Mouse (Mus musculus): ENCODE data around the gene Schip1. TPM values are rescaled to one million over a fixed set of nuclear protein-coding genes. Genes with fewer than 3 reads are reported as not detected.

Gene Schip1
- polyA plus RNA-seq, 1 experiment: 0.11 TPM

GRCm38 (mm10) chr3:68483517-68483916 lies 418.9 kb downstream of the Schip1 start:
- TF ChIP-seq TAL1 (IDR thresholded peaks at IDR 0.05; ENCODE audit: low read length) (no peak), GATA1 (IDR thresholded peaks at IDR 0.05; ENCODE audit: low read length) (no peak)

GRCm38 (mm10) chr3:68484021-68484420 lies 419.4 kb downstream of the Schip1 start:
- Histone ChIP-seq H3K27me3 (ENCODE audit: control insufficient read depth) (no peaks in the 10 kb centered on the region), H3K9me3 (ENCODE audit: control insufficient read depth, low read length) (no peaks in the 10 kb centered on the region), H3K36me3 (ENCODE audit: control insufficient read depth) (no peaks in the 10 kb centered on the region), H3K4me3 (replicated peaks) (no peak overlapping the region), H3K4me1 (ENCODE audit: control insufficient read depth) (no peaks in the 10 kb centered on the region)
- TF ChIP-seq GATA1 (IDR thresholded peaks at IDR 0.05; ENCODE audit: low read length) (no peak), TAL1 (IDR thresholded peaks at IDR 0.05; ENCODE audit: low read length) (no peak)

More at GRCm38 (mm10) chr3:68483517-68483916, 418.9 kb downstream of the Schip1 start:
- Histone ChIP-seq H3K4me3 (replicated peaks) (no peak overlapping the region), H3K4me1 (ENCODE audit: control insufficient read depth) (no peaks in the 10 kb centered on the region), H3K36me3 (ENCODE audit: control insufficient read depth) (no peaks in the 10 kb centered on the region), H3K27me3 (ENCODE audit: control insufficient read depth) (no peaks in the 10 kb centered on the region), H3K9me3 (ENCODE audit: control insufficient read depth, low read length) (no peaks in the 10 kb centered on the region)

GRCm38 (mm10) chr3:68484561-68484960 lies 420.0 kb downstream of the Schip1 start:
- TF ChIP-seq GATA1 (IDR thresholded peaks at IDR 0.05; ENCODE audit: low read length) (no peak), TAL1 (IDR thresholded peaks at IDR 0.05; ENCODE audit: low read length) (no peak)
- Histone ChIP-seq H3K36me3 (ENCODE audit: control insufficient read depth) (no peaks in the 10 kb centered on the region), H3K4me3 (replicated peaks) (no peak overlapping the region), H3K4me1 (ENCODE audit: control insufficient read depth) (no peaks in the 10 kb centered on the region), H3K9me3 (ENCODE audit: control insufficient read depth, low read length) (no peaks in the 10 kb centered on the region), H3K27me3 (ENCODE audit: control insufficient read depth) (no peaks in the 10 kb centered on the region)

GRCm38 (mm10) chr3:68487621-68488020 lies 423.0 kb downstream of the Schip1 start:
- Histone ChIP-seq H3K9me3 (ENCODE audit: control insufficient read depth, low read length) (no peaks in the 10 kb centered on the region), H3K36me3 (ENCODE audit: control insufficient read depth) (no peaks in the 10 kb centered on the region), H3K27me3 (ENCODE audit: control insufficient read depth) (peaks cover 10% of the 10 kb centered on the region), H3K4me1 (ENCODE audit: control insufficient read depth) (no peaks in the 10 kb centered on the region), H3K4me3 (replicated peaks) (no peak overlapping the region)
- TF ChIP-seq TAL1 (IDR thresholded peaks at IDR 0.05; ENCODE audit: low read length) (no peak), GATA1 (IDR thresholded peaks at IDR 0.05; ENCODE audit: low read length) (no peak)

GRCm38 (mm10) chr3:68488316-68488715 lies 423.7 kb downstream of the Schip1 start:
- no peak overlapping the region for H3K4me3 ChIP-seq (replicated peaks)
- H3K9me3 ChIP-seq (ENCODE audit: control insufficient read depth, low read length): no peaks in the 10 kb centered on the region
- no peaks in the 10 kb centered on the region for H3K36me3 ChIP-seq (ENCODE audit: control insufficient read depth)
- H3K4me1 ChIP-seq (ENCODE audit: control insufficient read depth): peaks cover 4% of the 10 kb centered on the region
- H3K27me3 ChIP-seq (ENCODE audit: control insufficient read depth): peaks cover 17% of the 10 kb centered on the region
- TF ChIP-seq GATA1 (IDR thresholded peaks at IDR 0.05; ENCODE audit: low read length) (no peak), TAL1 (IDR thresholded peaks at IDR 0.05; ENCODE audit: low read length) (no peak)

GRCm38 (mm10) chr3:68491516-68491915 lies 426.9 kb downstream of the Schip1 start:
- Histone ChIP-seq H3K27me3 (ENCODE audit: control insufficient read depth) (peaks cover 49% of the 10 kb centered on the region), H3K4me1 (ENCODE audit: control insufficient read depth) (peaks cover 32% of the 10 kb centered on the region), H3K9me3 (ENCODE audit: control insufficient read depth, low read length) (no peaks in the 10 kb centered on the region; the same call in 1 of the 2 replicates), H3K36me3 (ENCODE audit: control insufficient read depth) (no peaks in the 10 kb centered on the region), H3K4me3 (replicated peaks) (no peak overlapping the region)
- TF ChIP-seq TAL1 (IDR thresholded peaks at IDR 0.05; ENCODE audit: low read length) (no peak), GATA1 (IDR thresholded peaks at IDR 0.05; ENCODE audit: low read length) (no peak)

- TF ChIP-seq GATA1 (IDR thresholded peaks at IDR 0.05; ENCODE audit: low read length) (no peak), TAL1 (IDR thresholded peaks at IDR 0.05; ENCODE audit: low read length) (no peak)
- no peaks in the 10 kb centered on the region for H3K36me3 ChIP-seq (ENCODE audit: control insufficient read depth)
- peaks cover 33% of the 10 kb centered on the region for H3K4me1 ChIP-seq (ENCODE audit: control insufficient read depth)
- peaks cover 54% of the 10 kb centered on the region for H3K27me3 ChIP-seq (ENCODE audit: control insufficient read depth)
- H3K9me3 ChIP-seq (ENCODE audit: control insufficient read depth, low read length): no peaks in the 10 kb centered on the region; the same call in 1 of the 2 replicates
- no peak overlapping the region for H3K4me3 ChIP-seq (replicated peaks)
These were observed 427.5 kb downstream of the Schip1 start for GRCm38 (mm10) chr3:68492066-68492465.

- Histone ChIP-seq H3K36me3 (ENCODE audit: control insufficient read depth) (no peaks in the 10 kb centered on the region), H3K4me3 (replicated peaks) (no peak overlapping the region), H3K4me1 (ENCODE audit: control insufficient read depth) (peaks cover 33% of the 10 kb centered on the region), H3K9me3 (ENCODE audit: control insufficient read depth, low read length) (no peaks in the 10 kb centered on the region; the same call in 1 of the 2 replicates), H3K27me3 (ENCODE audit: control insufficient read depth) (peaks cover 58% of the 10 kb centered on the region)
- TF ChIP-seq TAL1 (IDR thresholded peaks at IDR 0.05; ENCODE audit: low read length): no peak
- no peak for TF ChIP-seq GATA1 (IDR thresholded peaks at IDR 0.05; ENCODE audit: low read length)
These were observed 427.9 kb downstream of the Schip1 start for GRCm38 (mm10) chr3:68492513-68492912.

- Histone ChIP-seq H3K36me3 (ENCODE audit: control insufficient read depth) (no peaks in the 10 kb centered on the region), H3K4me1 (ENCODE audit: control insufficient read depth) (peaks cover 33% of the 10 kb centered on the region), H3K4me3 (replicated peaks) (peak overlapping the region; percentile 62), H3K27me3 (ENCODE audit: control insufficient read depth) (peaks cover 61% of the 10 kb centered on the region), H3K9me3 (ENCODE audit: control insufficient read depth, low read length) (no peaks in the 10 kb centered on the region; the same call in 1 of the 2 replicates)
- TF ChIP-seq GATA1 (IDR thresholded peaks at IDR 0.05; ENCODE audit: low read length): no peak
- TF ChIP-seq TAL1 (IDR thresholded peaks at IDR 0.05; ENCODE audit: low read length): no peak
These were observed 428.6 kb downstream of the Schip1 start for GRCm38 (mm10) chr3:68493170-68493585.
